Mouse (Mus musculus) forebrain, postnatal 0 days (tissue): ENCODE data around the gene Cipc. TPM values are rescaled to one million over a fixed set of nuclear protein-coding genes. Genes with fewer than 3 reads are reported as not detected.

ENCODE experiments used
- ATAC-seq: fragments of 200-750 bp; cut with Nextera tagmentation; 2 replicates; pipeline ENCODE4 v1.8.0; 2017; ENCODE audit warnings: mild to moderate bottlenecking, moderate library complexity
- DNase-seq: peaks from one replicate; pipeline ENCODE4 v3.0.0-alpha.2; 2015
- H3K27ac ChIP-seq: fragments of 300-500 bp; sonication (generic); 2 replicates; pipeline ENCODE4 v1.5.1; 2014; ENCODE audit warnings: low read depth, mild to moderate bottlenecking, antibody characterized with exemption, low read length, moderate library complexity, mixed read lengths
- H3K27me3 ChIP-seq: fragments of 300-500 bp; sonication (generic); 2 replicates; pipeline ENCODE4 v1.6.1; 2014; ENCODE audit warnings: mild to moderate bottlenecking, low read length, mixed read lengths; ENCODE audit not compliant: insufficient read depth
- H3K36me3 ChIP-seq: fragments of 300-500 bp; sonication (generic); 2 replicates; pipeline ENCODE4 v1.6.1; 2014; ENCODE audit warnings: mild to moderate bottlenecking, moderate library complexity; ENCODE audit not compliant: insufficient read depth
- H3K4me1 ChIP-seq: fragments of 300-500 bp; sonication (generic); 2 replicates; pipeline ENCODE4 v1.6.1; 2014; ENCODE audit warnings: antibody characterized with exemption; ENCODE audit not compliant: insufficient read depth
- H3K4me2 ChIP-seq: fragments of 300-500 bp; sonication (generic); 2 replicates; pipeline ENCODE4 v1.6.1; 2014; ENCODE audit warnings: low read depth, mild to moderate bottlenecking, moderate library complexity
- H3K4me3 ChIP-seq: fragments of 300-500 bp; sonication (generic); 2 replicates; pipeline ENCODE4 v1.5.1; 2014; ENCODE audit warnings: low read depth, low read length, mixed read lengths
- H3K9ac ChIP-seq: fragments of 300-500 bp; sonication (generic); 2 replicates; pipeline ENCODE4 v1.6.1; 2014; ENCODE audit warnings: mild to moderate bottlenecking
- H3K9me3 ChIP-seq: fragments of 300-500 bp; sonication (generic); 2 replicates; pipeline ENCODE4 v1.6.1; 2016; ENCODE audit warnings: low read length
- CTCF ChIP-seq: sonication (generic); IDR thresholded peaks from 2 replicates; pipeline ENCODE4 v1.5.1; 2016; ENCODE audit warnings: antibody characterized with exemption, control low read depth, low read depth
- WGBS: fragments of 180-500 bp; shearing (Covaris S2); extraction: QIAGEN DNeasy Blood & Tissue Kit; methylation state at CpG from one replicate; pipeline ENCODE4 v1.1.7; 2014; 5-methylcytosine and 5-hydroxymethylcytosine counted together
- polyA plus RNA-seq: library from polyadenylated mRNA; unstranded; fragments of >200 nt; fragmentation: Nextera tagmentation; extraction: Ambion mirVana; gene quantifications from 2 replicates; pipeline ENCODE4 v1.2.1, GENCODE M21; 2015
- total RNA-seq: library from RNA; depleted of rRNA; stranded (reverse); fragments of >200 nt; gene quantifications from 2 replicates; pipeline ENCODE4 v1.2.3, GENCODE M21; 2014

Gene Cipc
- total and polyA plus RNA-seq, 2 experiments from 2014 or later: 38.1 to 62.9 TPM

DNA sequence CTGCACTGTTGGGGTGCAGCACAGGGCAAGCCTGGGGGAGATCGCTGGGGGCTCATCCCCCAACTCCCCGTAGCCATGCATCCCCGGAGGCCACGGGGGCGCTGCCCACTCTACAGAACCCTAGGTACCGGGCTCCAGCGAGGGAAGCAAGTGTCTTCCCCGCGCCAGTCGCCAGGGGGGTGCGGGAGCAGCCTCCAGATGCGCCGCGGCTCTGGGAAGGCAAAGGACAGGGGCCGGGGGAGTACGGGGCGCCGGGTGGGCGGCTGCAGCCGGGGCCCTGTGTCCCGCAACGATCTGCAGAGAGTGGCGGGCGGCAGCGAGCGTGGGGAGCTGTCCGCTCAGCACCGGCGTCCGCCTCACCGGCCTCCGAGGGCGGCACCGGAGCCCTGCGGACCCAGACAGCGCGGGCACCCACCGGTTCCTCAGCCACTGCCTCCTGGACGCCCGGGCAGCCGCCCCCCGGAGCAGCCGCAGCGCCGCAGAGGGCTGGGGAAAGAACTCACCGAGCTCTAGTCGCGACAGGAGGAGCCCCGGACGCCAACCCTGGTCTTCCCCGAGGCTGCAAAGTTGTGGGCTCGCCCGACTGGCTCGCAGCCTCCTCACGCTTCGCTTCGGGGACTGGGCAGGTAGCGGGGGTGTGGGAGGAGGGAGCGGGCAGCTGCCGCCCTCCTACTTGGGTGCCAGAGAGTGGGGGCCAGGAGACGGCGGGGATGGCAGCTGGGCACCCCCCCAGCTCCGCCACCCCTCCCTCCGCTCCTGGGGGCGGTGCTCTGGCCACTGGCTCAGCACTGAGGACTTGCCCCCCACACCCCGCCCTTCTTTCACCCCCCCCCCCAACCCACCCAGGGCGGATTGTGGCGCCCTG is 43.3 kb downstream of the Cipc start, which contains the start of gene Zdhhc22:
Gene Zdhhc22, minus strand, starts transcription at position 541 of the 865 bp plus-strand sequence.
- ATAC-seq (peak; percentile 89), DNase-seq (peak; percentile 73)
- Histone ChIP-seq H3K9me3 (no peaks in the 10 kb centered on the region), H3K27ac (peak within 1 kb of the TSS; percentile 64), H3K4me1 (peaks cover 12% of the 10 kb centered on the region), H3K36me3 (no peaks in the 10 kb centered on the region), H3K4me2 (peak within 1 kb of the TSS; percentile 97), H3K4me3 (peak within 1 kb of the TSS; percentile 63), H3K27me3 (no peaks in the 10 kb centered on the region), H3K9ac (peak within 1 kb of the TSS; percentile 70)
- WGBS: 2% methylated on average over 66 of the region's 68 CpGs
- TF ChIP-seq CTCF: peak; percentile 68

DNA sequence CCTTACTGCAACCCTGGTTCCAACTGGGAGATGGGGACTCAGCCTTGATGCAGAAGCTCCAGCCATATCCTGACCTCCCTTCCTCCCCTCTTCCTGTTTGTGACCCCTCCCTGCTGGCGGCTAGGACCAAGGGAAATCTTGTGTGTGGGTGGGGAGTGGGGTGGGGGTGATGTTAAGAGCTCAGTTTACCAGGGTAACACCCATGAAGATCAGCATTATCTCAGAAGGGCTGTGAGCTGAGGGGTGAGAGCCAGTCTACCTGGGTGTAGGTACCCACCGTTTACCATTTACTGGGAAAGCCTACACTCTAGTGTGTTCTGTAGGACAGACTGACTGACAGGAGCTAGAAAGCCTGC is 43.9 kb downstream of the Cipc start:
- DNase-seq: no peak
- peak overlapping the region; percentile 64; the same call in 1 of the 2 replicates for H3K27ac ChIP-seq
- peak overlapping the region; percentile 63 for H3K4me3 ChIP-seq
- peak overlapping the region; percentile 70 for H3K9ac ChIP-seq
- H3K4me2 ChIP-seq: peak overlapping the region; percentile 97
- H3K27me3 ChIP-seq: no peaks in the 10 kb centered on the region
- TF ChIP-seq CTCF: no peak
- H3K9me3 ChIP-seq: no peaks in the 10 kb centered on the region
- ATAC-seq: no peak
- 40% methylated on average over 2 of the region's 2 CpGs for WGBS
- no peaks in the 10 kb centered on the region for H3K36me3 ChIP-seq
- peaks cover 12% of the 10 kb centered on the region for H3K4me1 ChIP-seq

DNA sequence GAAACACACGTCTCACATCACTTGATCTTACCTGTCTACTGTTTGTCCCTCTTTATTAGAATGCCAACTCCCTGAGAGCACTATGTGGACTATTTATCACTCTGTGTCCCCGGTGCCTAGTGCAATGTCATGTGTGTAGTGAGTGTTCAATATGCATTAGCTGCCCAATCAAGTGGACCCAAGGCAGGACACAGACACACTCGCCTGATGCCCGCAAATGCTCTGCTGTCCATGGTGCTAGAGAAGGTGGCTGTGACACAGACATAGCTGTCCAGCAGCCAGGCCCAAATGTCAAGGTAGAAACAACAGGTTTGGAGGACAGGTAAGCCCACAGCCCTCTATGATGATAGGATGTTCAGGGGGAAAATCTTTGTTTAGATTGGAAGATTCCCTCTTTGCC is 47.3 kb downstream of the Cipc start:
- no peaks in the 10 kb centered on the region for H3K36me3 ChIP-seq
- no peak overlapping the region for H3K4me3 ChIP-seq
- no peak for DNase-seq
- no peak for ATAC-seq
- no peak overlapping the region for H3K4me2 ChIP-seq
- peaks cover 8% of the 10 kb centered on the region for H3K4me1 ChIP-seq
- 40% methylated on average over 4 of the region's 4 CpGs for WGBS
- no peaks in the 10 kb centered on the region for H3K27me3 ChIP-seq
- no peak overlapping the region for H3K9ac ChIP-seq
- no peak overlapping the region for H3K27ac ChIP-seq
- no peak for TF ChIP-seq CTCF
- H3K9me3 ChIP-seq: no peaks in the 10 kb centered on the region

DNA sequence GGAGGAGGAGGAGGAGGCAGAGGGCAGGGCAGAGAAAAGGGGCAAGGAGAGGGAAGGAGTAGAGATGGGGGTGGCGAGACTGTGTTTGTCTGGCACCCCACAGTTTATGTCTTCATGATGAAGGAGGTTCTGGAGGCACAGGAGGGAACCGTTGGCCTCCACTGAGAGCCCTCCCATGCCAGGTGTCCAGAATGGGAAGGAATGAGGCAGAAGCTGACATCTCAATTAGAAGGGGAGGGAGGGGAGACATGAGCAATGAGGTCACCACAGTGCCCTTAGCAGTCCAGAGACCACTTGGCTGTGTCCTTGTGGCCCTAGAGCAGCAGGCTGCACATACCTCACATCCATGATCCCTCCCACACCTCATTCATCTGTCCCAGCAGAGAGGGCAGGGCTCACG is 47.9 kb downstream of the Cipc start:
- Histone ChIP-seq H3K4me2 (no peak overlapping the region), H3K4me1 (peaks cover 2% of the 10 kb centered on the region), H3K27ac (no peak overlapping the region), H3K4me3 (no peak overlapping the region), H3K9ac (no peak overlapping the region), H3K36me3 (no peaks in the 10 kb centered on the region), H3K9me3 (no peaks in the 10 kb centered on the region), H3K27me3 (no peaks in the 10 kb centered on the region)
- TF ChIP-seq CTCF: no peak
- ATAC-seq: no peak
- WGBS: 49% methylated on average over 3 of the region's 3 CpGs
- DNase-seq: no peak

DNA sequence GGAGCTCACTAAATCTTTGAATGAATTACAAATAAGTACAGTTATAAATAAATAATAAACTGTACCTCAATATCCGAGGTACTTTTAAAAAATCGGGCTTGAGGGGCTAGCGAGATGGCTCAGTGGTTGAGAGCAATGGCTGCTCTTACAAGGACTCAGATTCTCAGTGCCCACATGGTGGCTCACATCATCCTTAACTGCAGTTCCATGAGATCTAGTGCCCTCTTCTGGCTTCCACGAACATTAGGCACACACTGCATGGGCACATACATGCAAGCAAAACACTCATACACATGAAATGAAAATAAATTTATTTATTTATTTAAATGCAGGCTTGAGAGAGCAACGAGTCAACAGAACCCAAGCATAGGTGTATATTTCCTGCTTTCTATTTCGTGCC is 49.1 kb downstream of the Cipc start:
- Histone ChIP-seq H3K4me2 (no peak overlapping the region), H3K27ac (no peak overlapping the region), H3K4me3 (no peak overlapping the region), H3K9me3 (no peaks in the 10 kb centered on the region), H3K27me3 (no peaks in the 10 kb centered on the region), H3K9ac (no peak overlapping the region), H3K4me1 (0 out of 2 replicates have a peak, but pooled peaks cover 2% of the 10 kb centered on the region), H3K36me3 (no peaks in the 10 kb centered on the region)
- DNase-seq (no peak), ATAC-seq (no peak)
- peak; percentile 23; the same call in 1 of the 2 replicates for TF ChIP-seq CTCF
- 85% methylated on average over 6 of the region's 6 CpGs for WGBS

DNA sequence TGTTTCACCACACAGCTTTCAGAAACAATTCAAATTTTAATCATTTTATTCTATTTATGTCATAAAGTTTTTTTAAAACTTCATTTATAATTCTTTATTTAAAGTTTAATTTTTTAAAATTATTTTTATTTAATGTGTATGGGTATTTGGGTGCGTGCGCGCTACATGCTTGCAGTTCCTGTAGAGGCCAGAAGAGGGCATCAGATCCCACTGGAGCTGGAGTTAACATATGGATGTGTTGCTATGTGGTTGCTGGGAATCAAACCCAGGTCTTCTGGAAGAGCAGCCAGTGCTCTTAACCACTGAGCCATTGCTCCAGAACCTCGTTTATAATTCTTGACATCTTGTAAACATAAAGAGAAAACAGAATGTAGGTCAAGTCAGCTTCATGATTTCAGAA is 51.9 kb downstream of the Cipc start:
- Histone ChIP-seq H3K9ac (no peak overlapping the region), H3K36me3 (no peaks in the 10 kb centered on the region), H3K4me3 (no peak overlapping the region), H3K4me2 (no peak overlapping the region), H3K4me1 (no peaks in the 10 kb centered on the region), H3K27me3 (no peaks in the 10 kb centered on the region), H3K27ac (no peak overlapping the region), H3K9me3 (no peaks in the 10 kb centered on the region)
- 87% methylated on average over 4 of the region's 4 CpGs for WGBS
- no peak for DNase-seq
- ATAC-seq: no peak
- peak; percentile 33; the same call in 1 of the 2 replicates for TF ChIP-seq CTCF

DNA sequence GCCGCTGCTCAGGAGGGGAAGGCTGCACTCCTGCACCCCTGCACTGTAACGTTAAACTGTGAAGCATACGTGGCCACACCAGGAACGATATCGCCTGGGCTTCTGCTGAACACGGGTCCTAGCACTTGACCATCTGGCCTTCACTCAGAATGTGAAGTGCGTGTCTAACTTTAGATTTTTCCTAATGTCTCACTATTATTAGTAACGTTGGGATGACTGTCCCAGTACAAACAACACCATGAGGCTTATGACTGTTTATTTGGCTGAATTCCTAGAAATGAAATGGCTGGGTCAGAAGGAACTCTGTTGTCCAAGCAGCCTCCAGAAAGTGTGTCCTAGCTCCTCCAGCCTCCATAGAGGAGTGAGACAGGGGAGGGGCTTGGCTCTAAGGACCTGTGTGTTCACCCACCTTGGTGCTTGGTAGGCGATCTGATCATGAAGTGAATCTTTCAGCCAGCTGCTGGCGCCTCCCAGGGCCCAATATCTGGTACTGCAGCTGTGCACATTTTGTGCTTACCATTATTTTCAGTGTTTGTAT is 52.5 kb downstream of the Cipc start:
- H3K27ac ChIP-seq: no peak overlapping the region
- H3K9me3 ChIP-seq: no peaks in the 10 kb centered on the region
- TF ChIP-seq CTCF: 0 out of 2 replicates have a peak, but pooled peaks have one; percentile 17
- 64% methylated on average over 10 of the region's 10 CpGs for WGBS
- H3K9ac ChIP-seq: no peak overlapping the region
- no peaks in the 10 kb centered on the region for H3K36me3 ChIP-seq
- no peak overlapping the region for H3K4me2 ChIP-seq
- H3K4me1 ChIP-seq: no peaks in the 10 kb centered on the region
- no peak overlapping the region for H3K4me3 ChIP-seq
- no peaks in the 10 kb centered on the region for H3K27me3 ChIP-seq
- no peak for ATAC-seq
- no peak for DNase-seq
